8 mouse cellular contexts compared by ENCODE assay signal in the genomic region with DNA sequence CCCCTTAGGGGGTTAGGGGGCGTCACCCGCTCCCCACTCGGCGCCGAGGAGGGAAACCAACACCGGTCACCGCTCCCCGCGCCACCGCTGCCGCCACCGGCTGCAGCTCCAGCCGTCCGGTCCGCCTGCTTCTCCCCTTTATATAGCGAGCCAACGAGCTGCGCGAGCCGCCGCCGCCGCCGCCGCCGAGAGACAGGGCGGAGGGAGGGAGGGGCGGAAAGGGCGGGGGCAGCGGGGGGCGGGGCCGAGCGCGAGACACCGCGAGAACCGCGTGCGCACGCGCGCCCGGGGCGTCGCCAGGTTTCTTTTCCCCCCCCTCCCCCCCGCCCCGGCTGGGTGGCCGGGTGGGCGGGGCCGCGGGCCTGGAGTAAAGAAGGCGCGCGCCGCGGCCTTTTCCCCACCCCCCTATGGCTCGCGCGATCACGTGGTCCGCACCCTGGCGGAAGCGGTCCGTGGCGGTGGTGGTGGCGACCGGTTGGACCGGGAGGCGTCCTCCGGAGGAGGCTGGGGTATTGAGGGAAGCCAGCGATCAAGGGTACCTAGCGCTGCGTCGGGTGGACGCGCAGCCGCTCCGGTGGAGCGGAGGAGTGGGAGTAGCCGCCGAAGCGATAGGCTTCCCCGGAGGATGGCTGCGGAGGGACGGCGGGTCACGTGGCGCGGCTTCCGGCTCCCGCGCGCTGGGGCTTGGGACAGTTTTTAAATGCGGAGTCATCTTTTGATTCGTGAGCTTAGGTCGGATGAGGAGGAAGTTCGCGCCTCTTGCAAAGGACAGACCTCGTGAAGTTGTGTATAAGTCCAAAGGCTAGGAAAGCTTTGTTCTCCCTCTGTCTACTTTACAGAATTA. TPM values are rescaled to one million over a fixed set of nuclear protein-coding genes. Genes with fewer than 3 reads are reported as not detected.
DNase-seq lines count a peak whose midpoint lies in the region; ATAC-seq and TF ChIP-seq lines count a peak whose summit lies in the region.

Gene Gtf2a1 (minus strand): TSS at position 641 of the 844 bp plus-strand sequence.

- TF ChIP-seq CTCF in G1E (IDR thresholded peaks at IDR 0.05; ENCODE audit: low read depth, low read length) = no peak
- TF ChIP-seq CTCF in forebrain, postnatal 0 days (IDR thresholded peaks at IDR 0.05; ENCODE audit: low read depth) = no peak

- H3K4me2 ChIP-seq in forebrain, postnatal 0 days (ENCODE audit: low read depth) = peak within 1 kb of the TSS; percentile 68
- peak within 1 kb of the TSS; percentile 65 for H3K4me2 ChIP-seq in lung, embryonic 15.5 days

- H3K9me3 ChIP-seq in G1E (replicated peaks) = peaks cover 2% of the 10 kb centered on the region; the same call in 1 of the 2 replicates
- H3K9me3 ChIP-seq in forebrain, postnatal 0 days (ENCODE audit: low read length) = no peaks in the 10 kb centered on the region
- no peaks in the 10 kb centered on the region for H3K9me3 ChIP-seq in lung, embryonic 15.5 days

- WGBS in forebrain, postnatal 0 days = under 1% methylated on average over 56 of the region's 99 CpGs
- under 1% methylated on average over 69 of the region's 99 CpGs for WGBS in lung, embryonic 15.5 days

- H3K36me3 ChIP-seq in G1E (replicated peaks) = peaks cover 20% of the 10 kb centered on the region
- H3K36me3 ChIP-seq in forebrain, postnatal 0 days (ENCODE audit: insufficient read depth) = no peaks in the 10 kb centered on the region
- peaks cover 6% of the 10 kb centered on the region; the same call in 1 of the 2 replicates for H3K36me3 ChIP-seq in lung, embryonic 15.5 days

- DNase-seq in G1E (ENCODE audit: low spot score) = peak; percentile 98
- peak; percentile 94 to 97 for DNase-seq in cerebellum, adult 18-20 months
- peak; percentile 98 for DNase-seq in forebrain, postnatal 0 days
- peak; percentile 96 for DNase-seq in heart, postnatal 4 days
- peak; percentile 88 to 90 for DNase-seq in layer of hippocampus, adult 8-10 months (ENCODE audit: low spot score in 2 of 2)
- peak; percentile 90 for DNase-seq in ovary, adult 18-20 months (ENCODE audit: low spot score)
- DNase-seq in thymus, postnatal 0 days (ENCODE audit: low spot score) = peak; percentile 97

- peak within 1 kb of the TSS; percentile 86 for H3K4me3 ChIP-seq in G1E (ENCODE audit: low read depth, low read length)
- H3K4me3 ChIP-seq in forebrain, postnatal 0 days (ENCODE audit: low read depth, low read length) = peak within 1 kb of the TSS; percentile 92
- H3K4me3 ChIP-seq in lung, embryonic 15.5 days = peak within 1 kb of the TSS; percentile 93

- H3K4me1 ChIP-seq in G1E (ENCODE audit: insufficient read depth, low read depth, low read length) = peaks cover 35% of the 10 kb centered on the region
- H3K4me1 ChIP-seq in forebrain, postnatal 0 days (ENCODE audit: insufficient read depth) = peaks cover 16% of the 10 kb centered on the region; the same call in 1 of the 2 replicates
- peaks cover 17% of the 10 kb centered on the region for H3K4me1 ChIP-seq in lung, embryonic 15.5 days

- no peaks in the 10 kb centered on the region for H3K27me3 ChIP-seq in G1E (ENCODE audit: insufficient read depth, low read length)
- H3K27me3 ChIP-seq in forebrain, postnatal 0 days (ENCODE audit: insufficient read depth, low read length) = no peaks in the 10 kb centered on the region
- no peaks in the 10 kb centered on the region for H3K27me3 ChIP-seq in lung, embryonic 15.5 days

- ATAC-seq in G1E (ENCODE audit: extremely low read depth, insufficient number of reproducible peaks, low FRiP score, poor library complexity, severe bottlenecking) = peak; percentile 45
- peak; percentile 71 for ATAC-seq in forebrain, postnatal 0 days
- ATAC-seq in lung, embryonic 15.5 days (ENCODE audit: borderline replicate concordance, extremely low read depth, low FRiP score, low TSS enrichment) = peak; percentile 90

- peak within 1 kb of the TSS; percentile 100 for H3K9ac ChIP-seq in forebrain, postnatal 0 days
- H3K9ac ChIP-seq in lung, embryonic 15.5 days = peak within 1 kb of the TSS; percentile 100

- peak within 1 kb of the TSS; percentile 100 for H3K27ac ChIP-seq in forebrain, postnatal 0 days (ENCODE audit: low read depth, low read length)
- peak within 1 kb of the TSS; percentile 100 for H3K27ac ChIP-seq in lung, embryonic 15.5 days

RNA-seq across cellular contexts. Expression of gene Gtf2a1, which starts in this region (rescaled TPM):
- total RNA-seq in G1E (2014; fragmentation: Nextera tagmentation) (153 and 157 TPM in 2 replicates), G1E (2017) (62.3 and 76.3 TPM in 2 replicates)
- 10.3 and 13.5 TPM in 2 replicates for polyA plus RNA-seq in G1E (2012)
- 23.2 and 33.6 TPM in 2 replicates for total RNA-seq in forebrain, postnatal 0 days (2014; rRNA removed)
- 25.2 and 37.3 TPM in 2 replicates for polyA plus RNA-seq in forebrain, postnatal 0 days (2015; fragmentation: Nextera tagmentation; extraction: Ambion mirVana)
- 10 to 100 TPM; 32.6 to 33.3 TPM for total RNA-seq in heart, postnatal 4 days (2021)
- total RNA-seq in layer of hippocampus, adult 8-10 months (2022) = 10 to 100 TPM; 51.2 to 64.0 (median 55.6) TPM
- polyA plus RNA-seq in lung, embryonic 15.5 days (2015; fragmentation: Nextera tagmentation; extraction: Ambion mirVana) = 42.9 and 46.3 TPM in 2 replicates
- 31.0 and 36.6 TPM in 2 replicates for polyA plus RNA-seq in thymus, postnatal 0 days (2015; fragmentation: Nextera tagmentation; extraction: Ambion mirVana)

Comparison
In these comparisons a context has a peak if more than half of its experiments do, and no peak if none do; other contexts are left out.
1. Peak in every context shown above with its lines: DNase-seq, ATAC-seq, H3K4me3 ChIP-seq and H3K27ac ChIP-seq.